Mouse (Mus musculus): ENCODE measurements around the gene Zkscan16.

Zkscan16 gene

DNA sequence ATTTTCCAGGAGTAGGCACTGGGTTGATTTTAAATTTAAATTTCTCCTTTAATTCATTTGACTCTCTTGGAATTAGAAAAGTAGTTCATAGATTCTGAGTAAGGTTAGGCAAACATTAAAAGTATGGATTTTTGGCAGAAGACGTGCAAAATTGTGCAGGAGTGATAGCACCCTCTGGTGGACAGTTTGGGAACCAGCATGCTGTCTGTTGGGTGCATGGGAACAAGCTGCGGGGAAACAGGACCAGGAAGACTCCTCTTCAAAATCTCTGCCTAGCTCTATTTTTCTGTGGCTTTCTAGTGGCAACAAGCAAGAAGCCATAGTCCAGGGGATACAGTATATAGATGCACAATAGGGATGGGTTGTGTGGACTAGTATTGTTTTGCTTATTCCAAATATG is 56.3 kb downstream of the Zkscan16 start:
- peak; percentile 24 for DNase-seq (ENCODE audit: low read depth, low spot score)

DNA sequence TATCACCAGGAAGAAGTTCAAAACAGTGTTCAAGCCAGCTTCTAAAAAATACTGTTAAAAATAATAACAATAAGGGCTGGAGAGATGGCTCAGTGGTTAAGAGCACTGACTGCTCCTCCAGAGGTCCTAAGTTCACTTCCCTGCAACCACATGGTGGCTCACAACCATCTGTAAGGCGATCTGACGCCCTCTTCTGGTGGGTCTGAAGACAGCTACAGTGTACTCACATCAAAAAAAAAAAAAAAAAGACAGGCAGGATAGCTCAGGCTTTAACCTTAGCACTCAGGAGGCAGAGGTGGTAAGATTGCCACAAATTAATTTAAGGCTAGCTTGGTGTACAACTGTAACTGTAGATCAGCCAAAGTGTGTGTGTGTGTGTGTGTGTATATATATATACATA is 57.2 kb downstream of the Zkscan16 start:
- DNase-seq (ENCODE audit: low read depth, low spot score) = peak; percentile 42

DNA sequence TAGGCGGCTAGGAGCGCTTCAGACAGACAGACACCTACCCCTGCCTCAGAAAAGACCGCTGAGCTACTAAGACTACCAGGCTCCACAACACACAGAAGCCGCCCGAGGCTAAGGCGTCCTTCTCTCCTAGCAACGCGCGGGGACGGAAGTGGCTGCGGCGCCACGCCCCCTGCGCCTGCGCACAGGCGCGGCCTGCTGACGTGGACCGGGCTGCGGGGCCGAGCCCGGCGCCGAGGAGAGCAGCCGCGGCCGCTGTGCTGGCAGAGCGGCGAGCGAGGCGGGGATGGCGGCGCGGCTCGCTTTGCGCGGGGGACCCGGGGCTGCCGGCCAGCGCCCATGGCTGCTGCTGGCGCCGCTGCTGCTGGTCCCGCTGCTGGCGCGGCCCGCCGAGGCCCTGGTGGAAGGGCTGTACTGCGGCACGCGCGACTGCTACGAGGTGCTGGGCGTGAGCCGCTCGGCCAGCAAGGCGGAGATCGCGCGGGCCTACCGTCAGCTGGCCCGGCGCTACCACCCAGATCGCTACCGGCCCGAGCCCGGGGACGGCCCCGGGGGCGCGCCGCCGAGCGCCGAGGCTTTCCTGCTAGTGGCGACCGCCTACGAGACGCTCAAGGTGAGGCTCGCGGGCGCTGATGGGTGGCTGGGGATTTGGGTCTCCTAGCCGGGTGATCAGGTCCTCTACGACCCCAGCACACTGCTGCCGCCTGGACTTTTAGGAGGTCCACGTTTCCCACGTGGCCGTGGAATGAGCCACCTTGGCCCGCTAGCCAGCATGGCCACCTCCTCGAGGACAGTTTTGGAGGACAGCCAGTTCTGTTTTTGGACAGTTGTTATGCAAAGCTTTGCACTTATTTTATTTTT is 59.7 kb downstream of the Zkscan16 start, which contains the start of gene Gm20503:
TSS of gene Gm20503 (plus strand) at position 263 of the 858 bp plus-strand sequence.
- DNase-seq (ENCODE audit: low read depth, low spot score) = peak; percentile 75

DNA sequence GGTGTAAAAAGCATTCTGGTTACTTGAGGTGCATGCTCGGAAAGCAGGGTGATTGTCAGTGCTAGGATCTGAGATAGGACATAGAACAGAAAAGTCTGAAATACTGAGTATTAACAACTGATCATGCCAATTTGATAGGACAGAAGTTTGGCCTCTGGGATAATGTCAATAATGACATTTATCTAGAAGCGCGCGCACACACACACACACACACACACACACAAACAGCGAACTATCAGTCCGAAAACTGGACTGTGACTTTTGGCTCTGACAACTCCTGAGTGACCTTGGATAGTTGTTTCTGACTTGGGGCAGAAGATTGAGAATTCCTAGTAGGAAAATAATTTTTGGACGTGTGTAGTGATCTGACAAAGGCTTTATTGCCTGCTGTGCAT is 60.4 kb downstream of the Zkscan16 start:
- DNase-seq (ENCODE audit: low read depth, low spot score) = no peak

DNA sequence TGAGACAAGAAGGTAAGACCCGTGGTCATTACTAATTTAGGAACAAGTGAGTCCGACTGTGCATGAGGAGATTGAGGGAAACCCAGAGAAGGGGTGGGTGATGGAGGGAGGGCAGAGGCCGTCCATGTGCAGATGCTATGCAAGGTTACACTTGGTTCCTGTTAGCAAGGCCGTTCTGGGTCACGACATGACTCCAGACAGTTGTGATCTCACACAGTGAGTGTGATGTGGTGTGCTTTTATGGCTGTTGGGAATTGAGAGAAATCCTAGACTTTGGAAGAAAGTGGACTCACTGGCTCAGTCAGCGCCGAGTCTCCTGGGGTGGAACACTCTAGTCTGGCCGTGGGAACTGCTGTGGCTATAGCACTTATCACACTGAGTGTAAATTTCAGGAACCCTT is 62.8 kb downstream of the Zkscan16 start:
- DNase-seq (ENCODE audit: low read depth, low spot score) = no peak

DNA sequence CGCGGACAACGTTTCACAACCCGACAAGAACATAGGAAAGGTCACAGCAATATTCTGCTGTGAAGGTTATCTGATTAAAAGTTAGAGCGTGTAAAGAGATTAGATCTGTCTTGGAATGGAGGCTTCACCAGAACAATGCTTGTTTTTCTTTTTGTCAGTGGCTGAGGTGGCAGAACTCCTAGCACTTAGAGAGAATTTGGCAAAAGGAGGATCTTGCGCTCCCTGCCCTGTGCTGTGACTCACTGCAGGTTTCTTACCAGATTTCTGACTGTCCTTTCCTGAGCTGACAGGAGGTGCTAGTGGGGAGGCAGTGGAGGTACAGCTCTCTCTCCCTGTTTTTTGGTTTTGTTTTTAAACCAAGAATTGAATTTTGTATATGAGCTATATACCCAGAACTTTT is 63.6 kb downstream of the Zkscan16 start:
- no peak for DNase-seq (ENCODE audit: low read depth, low spot score)

Data from WW6 (cell line).